Mouse (Mus musculus) forebrain, embryonic 14.5 days (tissue): ENCODE data around the gene Ifrd2. TPM values are rescaled to one million over a fixed set of nuclear protein-coding genes. Genes with fewer than 3 reads are reported as not detected.

Experiments used
- ATAC-seq: fragments of 200-750 bp; cut with Nextera tagmentation; 2 replicates; pipeline ENCODE4 v1.8.0; 2017; ENCODE audit warnings: mild to moderate bottlenecking, moderate library complexity
- DNase-seq: peaks from one replicate; pipeline ENCODE4 v3.0.0-alpha.2; 2015; ENCODE audit warnings: low spot score
- H3K27ac ChIP-seq: fragments of 300-500 bp; sonication (generic); 2 replicates; pipeline ENCODE4 v1.5.1; 2014; ENCODE audit warnings: low read depth, mild to moderate bottlenecking, control low read depth, low read length, moderate library complexity
- H3K27me3 ChIP-seq: fragments of 300-500 bp; sonication (generic); replicated peaks from 2 replicates; pipeline ENCODE4 v1.6.1; 2014; ENCODE audit warnings: low read length, control low read depth, mixed read lengths; ENCODE audit not compliant: control insufficient read depth, insufficient read depth
- H3K36me3 ChIP-seq: fragments of 300-500 bp; sonication (generic); 2 replicates; pipeline ENCODE4 v1.6.1; 2014; ENCODE audit warnings: low read length, control low read depth; ENCODE audit not compliant: control insufficient read depth, insufficient read depth
- H3K4me1 ChIP-seq: fragments of 300-500 bp; sonication (generic); 2 replicates; pipeline ENCODE4 v1.6.1; 2014; ENCODE audit warnings: antibody characterized with exemption, low read length, control low read depth; ENCODE audit not compliant: control insufficient read depth, insufficient read depth
- H3K4me2 ChIP-seq: fragments of 300-500 bp; sonication (generic); 2 replicates; pipeline ENCODE4 v1.6.1; 2014; ENCODE audit warnings: mild to moderate bottlenecking, control low read depth, low read length
- H3K4me3 ChIP-seq: fragments of 300-500 bp; sonication (generic); 2 replicates; pipeline ENCODE4 v1.5.1; 2014; ENCODE audit warnings: low read depth, low read length, control low read depth
- H3K9ac ChIP-seq: fragments of 300-500 bp; sonication (generic); 2 replicates; pipeline ENCODE4 v1.6.1; 2014; ENCODE audit warnings: mild to moderate bottlenecking, low read length, control low read depth, moderate library complexity
- H3K9me3 ChIP-seq: fragments of 300-500 bp; sonication (generic); replicated peaks from 2 replicates; pipeline ENCODE4 v1.6.1; 2016; ENCODE audit warnings: low read length, control low read depth, mixed read lengths; ENCODE audit not compliant: control insufficient read depth
- WGBS: fragments of 180-500 bp; shearing (Covaris S2); extraction: QIAGEN DNeasy Blood & Tissue Kit; methylation state at CpG from one replicate; pipeline ENCODE4 v1.1.7; 2014; 5-methylcytosine and 5-hydroxymethylcytosine counted together
- polyA plus RNA-seq: library from polyadenylated mRNA; unstranded; fragments of >200 nt; fragmentation: Nextera tagmentation; extraction: Ambion mirVana; gene quantifications from 2 replicates; pipeline ENCODE4 v1.2.1, GENCODE M21; 2014

Ifrd2 gene
- polyA plus RNA-seq, 1 experiment from 2014 or later = 19.1 TPM

DNA sequence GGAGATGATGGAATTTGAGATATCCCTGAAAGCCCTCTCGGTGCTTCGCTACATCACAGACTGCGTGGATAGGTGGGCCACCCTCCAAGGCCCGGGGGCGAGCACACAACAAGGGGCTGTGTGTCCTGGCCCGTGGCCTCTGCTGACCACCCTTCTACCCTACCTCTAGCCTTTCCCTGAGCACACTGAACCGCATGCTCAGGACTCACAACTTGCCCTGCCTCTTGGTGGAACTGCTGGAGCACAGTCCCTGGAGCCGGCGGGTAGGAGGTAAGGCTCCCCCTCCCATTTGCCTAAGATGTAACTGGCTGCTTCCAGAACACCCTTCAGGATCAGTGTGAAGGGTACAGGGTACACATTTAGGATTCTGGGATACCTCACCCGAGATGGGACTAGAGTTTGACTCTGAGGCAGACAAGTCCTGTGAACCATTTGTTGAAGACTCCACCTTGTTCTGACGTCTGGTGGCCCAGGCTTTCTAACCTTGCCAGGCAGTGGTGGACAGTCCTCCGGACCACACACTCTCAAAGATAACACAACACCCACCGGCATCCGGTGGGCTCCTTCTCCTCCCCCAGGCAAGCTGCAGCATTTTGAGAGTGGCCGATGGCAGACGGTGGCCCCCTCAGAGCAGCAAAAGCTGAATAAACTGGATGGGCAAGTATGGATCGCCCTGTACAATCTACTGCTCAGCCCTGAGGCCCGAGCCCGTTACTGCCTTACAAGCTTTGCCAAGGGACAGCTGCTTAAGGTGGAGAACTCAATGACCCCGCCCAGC is 38.0 kb upstream of the Ifrd2 start:
- 89% methylated on average over 20 of the region's 20 CpGs for WGBS
- Histone ChIP-seq H3K4me1 (peaks cover 26% of the 10 kb centered on the region), H3K36me3 (peaks cover 4% of the 10 kb centered on the region), H3K9me3 (no peaks in the 10 kb centered on the region), H3K27ac (no peak overlapping the region), H3K27me3 (peaks cover 30% of the 10 kb centered on the region), H3K4me3 (no peak overlapping the region), H3K4me2 (no peak overlapping the region), H3K9ac (no peak overlapping the region)
- ATAC-seq (no peak), DNase-seq (no peak)

DNA sequence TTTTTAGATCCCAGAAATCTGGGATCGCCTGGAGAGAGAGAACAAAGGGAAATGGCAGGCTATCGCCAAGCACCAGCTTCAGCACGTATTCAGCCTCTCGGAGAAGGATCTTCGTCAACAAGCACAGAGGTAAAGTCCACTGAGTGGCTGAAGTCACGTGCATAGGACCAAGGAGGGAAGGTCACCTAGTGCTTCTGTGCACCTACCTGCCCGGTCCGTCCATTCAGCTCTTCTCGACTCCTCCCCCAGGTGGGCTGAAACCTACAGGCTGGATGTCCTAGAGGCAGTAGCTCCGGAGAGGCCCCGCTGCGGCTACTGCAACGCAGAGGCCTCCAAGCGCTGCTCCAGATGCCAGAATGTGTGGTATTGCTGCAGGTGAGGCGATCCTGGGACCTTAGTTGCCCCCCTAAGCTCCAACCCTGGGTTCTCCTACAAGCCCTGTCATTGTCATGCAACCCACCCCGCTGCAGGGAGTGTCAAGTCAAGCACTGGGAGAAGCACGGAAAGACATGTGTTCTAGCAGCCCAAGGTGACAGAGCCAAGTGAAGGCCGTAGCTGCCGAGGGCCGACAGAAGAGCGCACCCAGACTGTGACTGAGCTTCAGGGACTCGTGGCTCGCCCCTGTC is 36.8 kb upstream of the Ifrd2 start:
- DNase-seq (no peak), ATAC-seq (no peak)
- no peak overlapping the region for H3K9ac ChIP-seq
- H3K9me3 ChIP-seq = no peaks in the 10 kb centered on the region
- H3K27me3 ChIP-seq = peaks cover 30% of the 10 kb centered on the region
- H3K36me3 ChIP-seq = no peaks in the 10 kb centered on the region; the same call in 1 of the 2 replicates
- peak overlapping the region; percentile 32; the same call in 1 of the 2 replicates for H3K4me3 ChIP-seq
- WGBS = 31% methylated on average over 23 of the region's 23 CpGs
- no peak overlapping the region for H3K27ac ChIP-seq
- H3K4me1 ChIP-seq = peaks cover 31% of the 10 kb centered on the region
- H3K4me2 ChIP-seq = peak overlapping the region; percentile 89

DNA sequence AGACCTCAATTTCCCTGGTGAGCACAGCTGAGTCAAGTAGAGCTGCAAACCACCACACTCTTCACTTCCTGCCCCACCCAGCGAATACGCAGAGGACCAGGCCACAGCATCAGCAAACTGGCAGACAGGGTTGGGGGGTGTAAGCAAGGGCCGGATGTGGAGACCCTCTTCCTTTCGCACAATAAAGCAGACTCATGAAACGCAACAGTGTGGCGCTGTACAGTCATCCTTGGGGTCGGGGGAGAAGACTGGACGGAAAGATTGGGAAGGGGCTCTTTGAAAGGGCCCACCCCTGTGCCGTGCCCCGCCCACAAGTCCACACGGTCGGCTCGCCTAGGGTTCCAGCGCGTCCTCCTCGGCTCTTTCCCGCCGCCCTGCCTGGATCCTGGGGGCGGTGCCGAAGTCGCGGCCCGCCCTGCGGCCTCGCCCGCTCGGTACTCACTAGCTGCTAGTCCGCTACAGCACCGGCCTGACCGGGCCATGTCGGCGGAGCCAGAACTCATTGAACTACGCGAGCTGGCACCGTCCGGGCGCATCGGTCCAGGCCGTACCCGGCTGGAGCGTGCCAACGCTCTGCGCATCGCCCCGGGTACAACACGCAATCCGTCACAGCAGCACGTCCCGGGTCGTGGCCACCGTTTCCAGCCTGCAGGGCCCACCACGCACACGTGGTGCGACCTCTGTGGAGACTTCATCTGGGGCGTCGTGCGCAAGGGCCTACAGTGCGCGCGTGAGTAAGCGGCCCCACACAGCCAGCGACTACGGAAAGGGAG is 36.1 kb upstream of the Ifrd2 start, which contains the start of gene Rassf1:
Gene Rassf1 (plus strand): TSS at position 439 of the 773 bp plus-strand sequence.
- ATAC-seq = 0 out of 2 replicates have a peak, but pooled peaks have one; percentile 0
- no peaks in the 10 kb centered on the region for H3K9me3 ChIP-seq

DNA sequence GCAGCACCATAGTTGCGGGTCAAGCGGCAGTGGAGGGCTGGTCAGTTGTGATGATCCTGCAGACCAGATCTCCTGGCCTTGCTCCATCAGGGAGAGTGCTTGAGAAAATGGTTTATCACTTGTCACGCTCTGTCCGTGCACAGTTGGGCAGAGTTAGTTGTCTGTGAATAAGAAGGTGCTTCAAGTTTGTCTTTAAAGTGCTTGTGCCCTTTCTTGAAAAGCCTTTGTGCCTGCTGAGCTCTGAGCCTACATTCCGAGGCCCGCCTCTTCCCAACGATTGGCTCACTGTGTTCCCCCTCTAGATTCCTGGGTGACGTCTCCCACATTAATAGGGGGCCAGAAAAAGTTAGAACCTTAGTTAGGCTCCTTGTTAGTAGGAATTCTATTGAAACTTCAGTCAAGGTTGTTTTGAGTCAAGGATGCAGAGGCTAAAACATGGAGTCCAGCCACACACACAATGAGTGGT is 35.5 kb upstream of the Ifrd2 start:
- Histone ChIP-seq H3K4me3 (peak overlapping the region; percentile 32), H3K9me3 (no peaks in the 10 kb centered on the region), H3K27ac (no peak overlapping the region), H3K27me3 (peaks cover 30% of the 10 kb centered on the region), H3K4me2 (peak overlapping the region; percentile 89), H3K4me1 (peaks cover 35% of the 10 kb centered on the region), H3K36me3 (no peaks in the 10 kb centered on the region; the same call in 1 of the 2 replicates), H3K9ac (peak overlapping the region; percentile 58)
- DNase-seq (no peak), ATAC-seq (no peak)
- WGBS = 5% methylated on average over 8 of the region's 8 CpGs

More for the DNA sequence above, 36.1 kb upstream of the Ifrd2 start, which contains the start of gene Rassf1:
- Histone ChIP-seq H3K27me3 (peaks cover 30% of the 10 kb centered on the region), H3K9ac (peak within 1 kb of the TSS; percentile 58), H3K27ac (no peak within 1 kb of the TSS), H3K36me3 (no peaks in the 10 kb centered on the region), H3K4me1 (peaks cover 38% of the 10 kb centered on the region), H3K4me2 (peak within 1 kb of the TSS; percentile 89), H3K4me3 (peak within 1 kb of the TSS; percentile 32)
- 1% methylated on average over 59 of the region's 63 CpGs for WGBS
- DNase-seq = no peak

DNA sequence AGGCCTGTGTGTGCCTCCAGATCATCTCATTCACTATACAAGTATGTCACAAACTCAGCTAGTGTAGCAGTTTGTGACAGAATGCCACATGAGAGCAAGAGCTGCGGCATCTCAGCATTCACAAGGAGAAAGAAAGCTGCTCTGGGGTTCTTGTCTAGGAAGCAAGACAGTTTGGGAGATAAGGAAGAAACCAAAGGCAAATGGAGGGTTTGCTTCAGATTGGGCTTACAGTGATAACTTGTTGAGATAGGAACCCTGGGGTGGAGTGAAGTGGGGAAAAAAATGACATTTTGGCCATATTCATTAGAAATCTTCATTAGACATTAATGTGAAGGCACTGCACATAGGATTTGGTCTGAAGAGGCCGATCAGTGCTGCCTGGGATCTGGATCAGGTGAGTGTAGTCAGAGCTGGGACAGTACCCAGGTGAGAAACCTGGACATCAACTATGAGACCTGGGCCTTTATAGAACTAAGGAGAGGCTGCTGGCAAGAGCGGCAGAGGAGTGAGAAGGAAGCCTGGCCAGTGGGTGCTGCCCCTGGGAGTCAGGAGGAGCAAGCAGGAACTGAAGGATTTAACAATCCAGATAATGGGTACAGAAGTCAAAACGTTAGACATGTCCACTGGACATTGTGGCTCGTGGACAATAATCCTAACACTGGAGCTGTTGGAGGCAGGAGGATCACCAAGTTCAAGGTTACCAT is 34.6 kb upstream of the Ifrd2 start:
- 76% methylated on average over 5 of the region's 5 CpGs for WGBS
- peaks cover 30% of the 10 kb centered on the region for H3K27me3 ChIP-seq
- 0 out of 2 replicates have a peak overlapping the region, but pooled peaks have one; percentile 63 for H3K4me3 ChIP-seq

DNA sequence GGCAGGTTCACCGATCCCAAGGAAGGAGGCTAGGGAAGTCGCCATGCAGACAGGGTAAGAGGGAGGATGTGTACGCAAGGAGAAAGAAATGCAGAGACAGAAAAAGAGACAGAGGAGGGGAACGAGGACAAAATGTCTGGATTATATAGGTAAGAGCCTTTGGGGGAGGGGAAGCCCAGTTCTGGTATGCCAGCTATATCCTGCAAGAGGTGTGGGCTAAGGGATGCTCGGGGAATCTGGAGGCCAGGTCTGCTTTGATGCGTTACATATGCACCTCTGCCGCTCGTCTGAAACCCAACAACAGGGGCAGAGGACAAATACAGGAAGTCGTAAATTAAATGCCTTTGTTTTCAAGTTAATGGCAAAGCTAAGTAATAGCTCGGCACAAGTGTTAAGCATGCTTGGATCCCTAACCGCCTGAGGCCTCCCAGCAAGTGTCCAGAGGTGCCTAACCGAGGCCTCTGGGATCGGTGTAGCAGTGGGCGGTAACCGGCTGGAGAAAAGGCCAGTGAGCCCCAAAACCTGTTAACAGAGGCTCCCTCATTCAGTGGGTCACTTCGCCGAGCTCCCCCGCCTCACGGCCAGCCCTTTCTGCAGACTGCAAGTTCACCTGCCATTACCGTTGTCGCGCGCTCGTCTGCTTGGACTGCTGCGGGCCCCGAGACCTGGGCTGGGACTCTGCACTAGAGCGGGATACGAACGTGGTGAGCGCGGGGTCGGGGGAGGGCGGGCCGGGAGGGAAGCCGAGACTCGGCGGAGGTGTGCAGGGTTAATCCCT is 33.7 kb upstream of the Ifrd2 start:
- 5% methylated on average over 36 of the region's 37 CpGs for whole genome bisulfite sequencing
- DNase-seq (no peak), ATAC-seq (peak; percentile 67)

More for the DNA sequence above, 34.6 kb upstream of the Ifrd2 start:
- ATAC-seq = no peak
- Histone ChIP-seq H3K9me3 (no peaks in the 10 kb centered on the region), H3K9ac (no peak overlapping the region), H3K36me3 (peaks cover 9% of the 10 kb centered on the region), H3K4me1 (peaks cover 31% of the 10 kb centered on the region), H3K27ac (no peak overlapping the region), H3K4me2 (peak overlapping the region; percentile 89; the same call in 1 of the 2 replicates)
- no peak for DNase-seq

DNA sequence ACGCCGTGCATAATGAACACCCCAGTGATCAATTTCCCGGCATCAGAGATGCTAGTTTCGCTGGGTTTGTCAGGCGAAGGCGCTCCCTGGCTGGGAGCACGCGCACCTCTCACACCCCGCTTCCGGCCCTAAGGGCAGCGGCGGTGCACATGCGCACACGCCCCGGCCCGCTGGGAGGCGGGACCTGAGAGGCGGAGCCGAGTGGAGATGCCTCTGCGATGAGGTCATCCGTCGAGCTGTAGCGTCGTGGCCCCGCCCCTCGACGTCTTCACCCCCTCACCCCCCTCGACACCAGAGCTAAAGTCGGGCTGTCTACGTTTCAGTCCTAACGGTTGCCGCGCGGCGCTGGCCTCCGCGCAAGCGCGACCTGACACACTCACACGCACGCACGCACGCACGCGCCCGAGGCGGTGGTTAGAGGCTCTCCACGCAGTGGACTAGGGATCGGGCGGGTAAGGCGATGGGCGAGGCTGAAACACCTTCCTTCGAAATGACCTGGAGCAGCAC is 33.1 kb upstream of the Ifrd2 start:
- Histone ChIP-seq H3K9ac (peak overlapping the region; percentile 88), H3K4me1 (peaks cover 31% of the 10 kb centered on the region), H3K4me3 (peak overlapping the region; percentile 63), H3K4me2 (peak overlapping the region; percentile 89), H3K9me3 (no peaks in the 10 kb centered on the region), H3K27ac (peak overlapping the region; percentile 82), H3K27me3 (peaks cover 30% of the 10 kb centered on the region), H3K36me3 (peaks cover 24% of the 10 kb centered on the region)
- ATAC-seq (peak; percentile 93), DNase-seq (peak; percentile 99)
- WGBS = under 1% methylated on average over 53 of the region's 53 CpGs

More for the DNA sequence above, 33.7 kb upstream of the Ifrd2 start:
- Histone ChIP-seq H3K4me3 (peak overlapping the region; percentile 63), H3K27me3 (peaks cover 30% of the 10 kb centered on the region), H3K36me3 (peaks cover 18% of the 10 kb centered on the region), H3K9me3 (no peaks in the 10 kb centered on the region), H3K27ac (peak overlapping the region; percentile 82), H3K4me1 (peaks cover 31% of the 10 kb centered on the region), H3K9ac (peak overlapping the region; percentile 73), H3K4me2 (peak overlapping the region; percentile 89)
